Mouse (Mus musculus) adrenal gland, postnatal 4 days (tissue): Measurements from ENCODE around the gene Gpr85. TPM values are rescaled to one million over a fixed set of nuclear protein-coding genes. Genes with fewer than 3 reads are reported as not detected.
"Not testable (repeated sequence)": the region's sequence is repeated elsewhere in the genome, so short reads cannot be mapped to it uniquely, and the experiment has no call there.

ENCODE experiments used
- DNase-seq, 2 experiments: peaks; one replicate each; pipeline ENCODE4 v3.0.0; 2021 to 2022; ENCODE audit warnings: low spot score in 2 of 2, mixed read lengths in 2 of 2
- long read RNA-seq, 2 experiments: library from polyadenylated mRNA; stranded (forward); transcript quantifications; one replicate each; pipeline ENCODE4 v2.0.0; 2021
- total RNA-seq, 2 experiments: library from RNA; stranded (reverse); gene quantifications; 2 replicates each; pipeline ENCODE4 v1.2.3; 2021

Gpr85 gene
- total RNA-seq: 1 to 10 TPM; 3.0 to 3.9 TPM
- long read RNA-seq, experiment 1, partial matches to known transcripts: 0 of 2 reads
- long read RNA-seq, experiment 1, other reads (novel, unspliced or antisense): 1 of 2 reads
- long read RNA-seq, experiment 2, partial matches to known transcripts: 0 of 6 reads
- long read RNA-seq, experiment 2, other reads (novel, unspliced or antisense): 3 of 6 reads

- DNase-seq: no peak
Measured at GRCm38 (mm10) chr6:13839345-13840054, at the start of gene Gpr85. Gene Gpr85, minus strand, starts transcription at chr6:13839942.

GRCm38 (mm10) chr6:13884877-13885592 is 45.3 kb upstream of the Gpr85 start:
- DNase-seq: no peak

GRCm38 (mm10) chr6:13882919-13883318 is 43.2 kb upstream of the Gpr85 start:
- no peak for DNase-seq

- no peak for DNase-seq
Measured at GRCm38 (mm10) chr6:13873959-13874358, 34.2 kb upstream of the Gpr85 start.

GRCm38 (mm10) chr6:13872076-13872475 is 32.3 kb upstream of the Gpr85 start:
- DNase-seq: no peak

- no peak for DNase-seq
Measured at GRCm38 (mm10) chr6:13871625-13871958, 31.9 kb upstream of the Gpr85 start.

GRCm38 (mm10) chr6:13870919-13871624 is 31.3 kb upstream of the Gpr85 start, which contains the start of gene 2610001J05Rik:
Gene 2610001J05Rik, minus strand, starts transcription at chr6:13871518.
- DNase-seq: peak; percentile 46 to 76

- DNase-seq: no peak
Measured at GRCm38 (mm10) chr6:13870289-13870741, 30.6 kb upstream of the Gpr85 start.

GRCm38 (mm10) chr6:13860596-13860995 is 20.9 kb upstream of the Gpr85 start:
- DNase-seq: no peak

GRCm38 (mm10) chr6:13859877-13860585 is 20.3 kb upstream of the Gpr85 start:
- no peak for DNase-seq

- no peak for DNase-seq
Measured at GRCm38 (mm10) chr6:13854230-13854629, 14.5 kb upstream of the Gpr85 start.

GRCm38 (mm10) chr6:13853244-13853643 is 13.5 kb upstream of the Gpr85 start:
- DNase-seq: no peak

- not testable (repeated sequence) for DNase-seq
Measured at GRCm38 (mm10) chr6:13846031-13846430, 6.3 kb upstream of the Gpr85 start.

GRCm38 (mm10) chr6:13838677-13839344 is 931 bp downstream of the Gpr85 start:
- DNase-seq: peak; percentile 36 to 37

GRCm38 (mm10) chr6:13837916-13838676 is 1.6 kb downstream of the Gpr85 start:
- no peak for DNase-seq

- DNase-seq: no peak
Measured at GRCm38 (mm10) chr6:13836967-13837570, 2.7 kb downstream of the Gpr85 start.

GRCm38 (mm10) chr6:13835720-13836665 is 3.7 kb downstream of the Gpr85 start:
- no peak for DNase-seq

- no peak for DNase-seq
Measured at GRCm38 (mm10) chr6:13832770-13833169, 7.0 kb downstream of the Gpr85 start.
